ENCODE assay signal across 8 mouse cellular contexts in the genomic region with DNA sequence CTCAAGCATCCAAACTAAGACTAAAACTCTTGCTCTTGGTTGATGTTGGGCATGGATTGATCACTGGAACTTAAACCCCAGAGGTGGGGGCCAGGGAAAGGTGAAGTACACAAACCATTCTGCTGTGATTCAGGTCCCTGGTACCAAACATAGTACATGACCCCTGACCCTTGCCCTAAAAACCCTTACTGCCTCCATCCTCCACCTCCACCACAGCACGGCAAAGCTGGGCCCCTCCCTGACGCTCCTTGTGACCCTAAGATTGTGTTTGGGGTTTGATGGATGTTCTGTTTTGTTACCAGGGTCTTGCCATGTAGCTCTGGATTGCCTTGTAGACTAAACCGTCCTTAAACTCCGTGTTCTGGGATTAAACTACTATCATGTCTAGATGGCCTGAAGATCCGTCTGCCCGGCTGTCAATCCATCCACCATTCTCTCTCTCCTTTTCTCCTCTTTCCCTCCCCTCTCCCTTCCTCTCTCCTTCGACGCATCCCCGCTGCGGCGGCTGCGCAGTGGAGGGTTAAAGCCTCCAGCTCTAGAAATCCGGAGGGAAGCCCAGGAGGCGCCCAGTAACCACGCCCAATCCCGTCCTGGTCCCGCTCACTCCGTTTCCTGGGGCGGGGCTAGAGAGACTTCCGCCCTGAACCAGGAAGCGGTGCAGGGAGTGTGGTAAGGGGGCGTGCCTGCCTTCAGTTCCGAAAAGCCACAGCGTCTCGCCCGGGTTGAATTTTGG. TPM values are rescaled to one million over a fixed set of nuclear protein-coding genes. Genes with fewer than 3 reads are reported as not detected.
DNase-seq lines count a peak whose midpoint lies in the region; ATAC-seq lines count a peak whose summit lies in the region.

A gene (plus strand): TSS at position 643 of the 733 bp plus-strand sequence.

- H3K9ac ChIP-seq in hindbrain, embryonic 14.5 days: peak within 1 kb of the TSS; percentile 82

- H3K4me3 ChIP-seq in hindbrain, embryonic 14.5 days (replicated peaks; ENCODE audit: low read length): peak within 1 kb of the TSS; percentile 88

- peak within 1 kb of the TSS; percentile 97 for H3K4me2 ChIP-seq in hindbrain, embryonic 14.5 days (replicated peaks)

- ATAC-seq in hindbrain, embryonic 14.5 days (ENCODE audit: low FRiP score): peak; percentile 97

- H3K27me3 ChIP-seq in hindbrain, embryonic 14.5 days (ENCODE audit: control insufficient read depth, insufficient read depth, low read length): no peaks in the 10 kb centered on the region

- H3K9me3 ChIP-seq in hindbrain, embryonic 14.5 days (ENCODE audit: control insufficient read depth, low read length): no peaks in the 10 kb centered on the region

- peak within 1 kb of the TSS; percentile 89 for H3K27ac ChIP-seq in hindbrain, embryonic 14.5 days

- peaks cover 2% of the 10 kb centered on the region; the same call in 1 of the 2 replicates for H3K36me3 ChIP-seq in hindbrain, embryonic 14.5 days (replicated peaks; ENCODE audit: control insufficient read depth, insufficient read depth)

- WGBS in hindbrain, embryonic 14.5 days: 1% methylated on average over 26 of the region's 26 CpGs

- peak; percentile 99 for DNase-seq in NIH3T3 (ENCODE audit: low read depth)
- peak; percentile 96 to 97 for DNase-seq in cerebellum, postnatal 10 days
- peak; percentile 87 to 94 for DNase-seq in frontal cortex, postnatal 14 days (ENCODE audit: low spot score in 2 of 2)
- peak; percentile 93 for DNase-seq in hindbrain, embryonic 14.5 days (ENCODE audit: low spot score)
- DNase-seq in layer of hippocampus, postnatal 36 days: peak; percentile 93 to 95
- DNase-seq in lung, postnatal 36 days: peak; percentile 98
- peak; percentile 97 for DNase-seq in retina, postnatal 1 day
- DNase-seq in urinary bladder, adult 18-20 months (ENCODE audit: low spot score in 2 of 2): peak; percentile 94 to 95

- peaks cover 28% of the 10 kb centered on the region for H3K4me1 ChIP-seq in hindbrain, embryonic 14.5 days (replicated peaks; ENCODE audit: control insufficient read depth, insufficient read depth, low read length)

RNA-seq across cellular contexts. Expression of the gene that starts here (rescaled TPM):
- 14.2 and 14.8 TPM in 2 replicates for polyA plus RNA-seq in hindbrain, embryonic 14.5 days (2014; fragmentation: Nextera tagmentation; extraction: Ambion mirVana)
- 10 to 100 TPM; 10.9 to 11.2 TPM for total RNA-seq in layer of hippocampus, postnatal 36 days (2021)

Comparison
In these comparisons a context has a peak if more than half of its experiments do, and no peak if none do; other contexts are left out.
1. Peak in every context shown above with its lines: DNase-seq, ATAC-seq, H3K4me3 ChIP-seq and H3K27ac ChIP-seq.